Mouse (Mus musculus): Measurements from ENCODE around the gene R3hdm4.

DNA sequence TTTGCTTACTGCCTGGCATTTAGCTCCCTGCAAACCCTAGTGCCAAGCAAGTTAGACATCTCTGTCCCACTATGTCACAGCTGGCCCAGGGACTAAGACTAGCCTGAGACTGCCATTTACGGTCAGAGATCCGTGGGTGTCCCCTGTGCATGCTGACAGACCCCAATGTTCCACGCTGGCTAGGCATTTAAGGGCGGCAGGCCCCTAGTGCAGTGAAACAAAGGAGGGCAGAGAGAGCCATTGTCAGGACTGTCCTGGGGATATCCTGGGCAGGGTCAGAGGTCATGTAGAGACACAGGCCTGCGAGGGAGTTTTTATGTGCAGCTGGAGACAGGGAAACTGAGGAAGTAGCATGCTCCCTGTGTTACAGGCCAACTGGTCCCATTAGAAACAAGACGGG, 12.9 kb upstream of the R3hdm4 start:
- no peak for TF ChIP-seq CTCF (conservative IDR thresholded peaks at IDR 0.05 in 1 of 2, IDR thresholded peaks at IDR 0.05 in 1 of 2; ENCODE audit: low read depth in 2 of 2, low read length in 2 of 2)
- no peak for TF ChIP-seq RCOR1 (conservative IDR thresholded peaks at IDR 0.05; ENCODE audit: low read depth, low read length)
- no peak for TF ChIP-seq EP300 (IDR thresholded peaks at IDR 0.05; ENCODE audit: low read length)
- TF ChIP-seq CHD1 (IDR thresholded peaks at IDR 0.05; ENCODE audit: low read depth, low read length) = no peak
- TF ChIP-seq ZKSCAN1 (IDR thresholded peaks at IDR 0.05; ENCODE audit: borderline replicate concordance, low read depth, low read length) = no peak
- TF ChIP-seq HCFC1 (IDR thresholded peaks at IDR 0.05; ENCODE audit: low read depth, low read length) = no peak
- TF ChIP-seq TCF12 (IDR thresholded peaks at IDR 0.05; ENCODE audit: low read depth, low read length) = no peak
- TF ChIP-seq SMC3 (IDR thresholded peaks at IDR 0.05; ENCODE audit: low read depth, low read length) = no peak
- no peak for TF ChIP-seq NRF1 (IDR thresholded peaks at IDR 0.05; ENCODE audit: low read depth, low read length)

Measured in CH12.LX (cell line).